Mouse (Mus musculus) embryonic facial prominence, embryonic 12.5 days (tissue): ENCODE results near the gene Zfp978. TPM values are rescaled to one million over a fixed set of nuclear protein-coding genes. Genes with fewer than 3 reads are reported as not detected.
A peak's percentile ranks its signal among the peaks of the same experiment; 100 is the strongest.
"Not testable (repeated sequence)": the region's sequence is repeated elsewhere in the genome, so short reads cannot be mapped to it uniquely, and the experiment has no call there.

Experiments
- ATAC-seq: fragments of 200-750 bp; cut with Nextera tagmentation; 2 replicates; pipeline ENCODE4 v1.8.0; 2017; ENCODE audit not compliant: insufficient number of reproducible peaks, insufficient read depth, low FRiP score, low TSS enrichment
- H3K27ac ChIP-seq: fragments of 300-500 bp; sonication (generic); 2 replicates; pipeline ENCODE4 v1.5.1; 2016; ENCODE audit warnings: mild to moderate bottlenecking
- H3K27me3 ChIP-seq: fragments of 300-500 bp; sonication (generic); 2 replicates; pipeline ENCODE4 v1.6.1; 2016; ENCODE audit warnings: mild to moderate bottlenecking, moderate library complexity
- H3K36me3 ChIP-seq: fragments of 300-500 bp; sonication (generic); 2 replicates; pipeline ENCODE4 v1.6.1; 2016; ENCODE audit warnings: mild to moderate bottlenecking
- H3K4me1 ChIP-seq: fragments of 300-500 bp; sonication (generic); 2 replicates; pipeline ENCODE4 v1.6.1; 2016
- H3K4me2 ChIP-seq: fragments of 300-500 bp; sonication (generic); replicated peaks from 2 replicates; pipeline ENCODE4 v1.6.1; 2016; ENCODE audit warnings: mild to moderate bottlenecking, moderate library complexity
- H3K4me3 ChIP-seq: fragments of 300-500 bp; sonication (generic); 2 replicates; pipeline ENCODE4 v1.5.1; 2016; ENCODE audit warnings: mild to moderate bottlenecking
- H3K9ac ChIP-seq: fragments of 300-500 bp; sonication (generic); 2 replicates; pipeline ENCODE4 v1.6.1; 2016; ENCODE audit warnings: mild to moderate bottlenecking, moderate library complexity
- H3K9me3 ChIP-seq: fragments of 300-500 bp; sonication (generic); 2 replicates; pipeline ENCODE4 v1.6.1; 2016; ENCODE audit warnings: mild to moderate bottlenecking, moderate library complexity
- WGBS: fragments of 180-500 bp; shearing (Covaris S2); methylation state at CpG from one replicate; pipeline ENCODE4 v1.1.7; 2016; 5-methylcytosine and 5-hydroxymethylcytosine counted together
- polyA plus RNA-seq: library from polyadenylated mRNA; unstranded; fragments of >200 nt; fragmentation: Nextera tagmentation; extraction: Ambion mirVana; gene quantifications from 2 replicates; pipeline ENCODE4 v1.2.1, GENCODE M21; 2016

Zfp978 gene
- polyA plus RNA-seq, 1 experiment from 2014 or later = not detected

GRCm38 (mm10) chr4:147419756-147420590 is 58.9 kb downstream of the Zfp978 start:
- not testable (repeated sequence) for H3K9ac ChIP-seq, H3K4me2 ChIP-seq, H3K36me3 ChIP-seq, H3K4me1 ChIP-seq, H3K27me3 ChIP-seq, H3K4me3 ChIP-seq, H3K27ac ChIP-seq, ATAC-seq
- WGBS = 79% methylated on average over 5 of the region's 5 CpGs
- H3K9me3 ChIP-seq = peaks cover 53% of the 10 kb centered on the region

GRCm38 (mm10) chr4:147420794-147421193 is 59.7 kb downstream of the Zfp978 start:
- Histone ChIP-seq H3K36me3 (no peaks in the 10 kb centered on the region), H3K27me3 (no peaks in the 10 kb centered on the region), H3K4me3 (no peak overlapping the region), H3K9ac (no peak overlapping the region), H3K27ac (no peak overlapping the region), H3K4me1 (no peaks in the 10 kb centered on the region), H3K4me2 (no peak overlapping the region), H3K9me3 (peaks cover 61% of the 10 kb centered on the region)
- no peak for ATAC-seq
- 67% methylated on average over 3 of the region's 3 CpGs for WGBS

- not testable (repeated sequence) for ATAC-seq, H3K27ac ChIP-seq, H3K36me3 ChIP-seq, H3K4me2 ChIP-seq, H3K4me1 ChIP-seq, H3K9ac ChIP-seq, H3K27me3 ChIP-seq, H3K4me3 ChIP-seq
- WGBS = 25% methylated on average over 1 of the region's 1 CpGs
- H3K9me3 ChIP-seq = peaks cover 58% of the 10 kb centered on the region
Observed at GRCm38 (mm10) chr4:147421316-147421715, 60.2 kb downstream of the Zfp978 start.

DNA sequence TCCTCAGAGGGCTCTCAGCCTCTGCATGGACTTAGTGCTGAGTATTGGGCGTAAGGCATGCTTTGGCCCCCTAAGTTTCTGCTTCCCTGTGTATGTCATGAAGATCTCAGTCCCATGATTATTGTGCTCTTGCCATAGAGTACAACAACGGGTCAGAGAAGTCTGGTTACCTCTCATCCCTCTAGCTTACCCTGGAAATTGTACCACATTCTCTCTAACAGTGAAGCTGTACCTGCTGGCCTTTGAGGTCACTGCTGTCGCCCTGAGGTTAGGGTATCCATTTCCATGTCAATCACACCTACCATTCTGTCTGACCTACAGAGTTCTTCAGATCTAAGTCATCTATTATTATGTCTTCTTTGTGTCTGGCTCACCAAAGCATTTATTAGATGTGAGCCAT is 62.0 kb downstream of the Zfp978 start:
- Histone ChIP-seq H3K4me2 (no peak overlapping the region), H3K4me1 (no peaks in the 10 kb centered on the region), H3K27ac (no peak overlapping the region), H3K27me3 (no peaks in the 10 kb centered on the region), H3K9ac (no peak overlapping the region), H3K9me3 (peaks cover 41% of the 10 kb centered on the region), H3K36me3 (no peaks in the 10 kb centered on the region), H3K4me3 (no peak overlapping the region)
- 51% methylated on average over 3 of the region's 3 CpGs for WGBS
- ATAC-seq = peak; percentile 12; the same call in 1 of the 2 replicates

DNA sequence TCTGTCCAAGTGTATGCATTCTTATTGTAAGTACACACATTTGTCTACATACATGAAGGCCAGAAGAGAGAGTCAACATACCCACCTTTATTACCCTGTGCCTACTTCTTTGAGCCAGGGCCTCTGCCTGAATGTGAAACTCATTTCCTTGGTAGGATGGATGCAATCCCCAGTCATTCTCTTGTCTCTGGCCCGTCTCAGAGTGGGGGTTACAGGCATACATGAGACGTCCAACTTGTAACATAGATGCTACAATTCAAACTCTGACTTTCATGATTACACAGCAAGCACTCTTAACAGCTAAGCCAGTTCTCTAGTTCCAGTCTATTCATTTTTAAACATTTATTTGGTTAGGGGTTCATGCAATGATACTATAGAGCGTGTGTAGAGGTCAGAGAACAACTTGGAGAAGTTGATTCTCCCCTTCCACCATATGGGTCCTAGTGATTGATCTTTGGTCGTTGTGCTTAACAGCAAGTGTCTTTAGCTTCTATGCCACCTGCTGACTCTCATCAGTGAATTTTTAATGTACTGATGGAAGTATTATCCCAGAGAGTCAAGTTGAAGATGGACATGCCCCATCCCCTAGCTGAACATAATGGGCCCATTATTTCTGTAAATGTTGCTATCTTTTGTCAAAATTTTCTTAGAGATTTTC is 62.7 kb downstream of the Zfp978 start:
- Histone ChIP-seq H3K36me3 (no peaks in the 10 kb centered on the region), H3K4me3 (no peak overlapping the region), H3K27me3 (no peaks in the 10 kb centered on the region), H3K9ac (no peak overlapping the region), H3K9me3 (peaks cover 41% of the 10 kb centered on the region), H3K4me1 (no peaks in the 10 kb centered on the region), H3K27ac (no peak overlapping the region), H3K4me2 (no peak overlapping the region)
- peak; percentile 18; the same call in 1 of the 2 replicates for ATAC-seq
- WGBS = 62% methylated on average over 4 of the region's 4 CpGs

DNA sequence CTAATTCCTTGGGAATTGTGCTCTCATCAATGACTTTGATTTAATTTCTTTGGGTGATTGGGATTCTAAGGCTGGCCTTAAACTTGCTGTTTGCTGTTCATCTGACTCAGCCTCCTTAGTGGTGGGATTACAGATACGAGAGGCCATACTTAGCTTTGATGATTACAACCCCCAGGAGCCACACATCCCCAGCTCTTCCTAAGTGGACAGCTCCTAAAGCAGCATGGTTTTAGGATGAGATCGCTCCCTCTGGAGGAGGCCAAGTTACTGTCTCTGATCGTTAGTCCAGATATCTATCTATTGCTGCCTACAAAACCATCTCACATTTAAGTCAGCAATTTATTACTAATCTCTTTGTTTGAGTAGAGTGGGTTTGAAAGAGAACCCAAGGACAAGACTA is 63.3 kb downstream of the Zfp978 start:
- H3K9ac ChIP-seq, H3K4me2 ChIP-seq, ATAC-seq, H3K27ac ChIP-seq, H3K4me3 ChIP-seq, H3K27me3 ChIP-seq, H3K36me3 ChIP-seq, H3K4me1 ChIP-seq: not testable (repeated sequence)
- H3K9me3 ChIP-seq = peaks cover 37% of the 10 kb centered on the region
- 52% methylated on average over 3 of the region's 3 CpGs for WGBS

DNA sequence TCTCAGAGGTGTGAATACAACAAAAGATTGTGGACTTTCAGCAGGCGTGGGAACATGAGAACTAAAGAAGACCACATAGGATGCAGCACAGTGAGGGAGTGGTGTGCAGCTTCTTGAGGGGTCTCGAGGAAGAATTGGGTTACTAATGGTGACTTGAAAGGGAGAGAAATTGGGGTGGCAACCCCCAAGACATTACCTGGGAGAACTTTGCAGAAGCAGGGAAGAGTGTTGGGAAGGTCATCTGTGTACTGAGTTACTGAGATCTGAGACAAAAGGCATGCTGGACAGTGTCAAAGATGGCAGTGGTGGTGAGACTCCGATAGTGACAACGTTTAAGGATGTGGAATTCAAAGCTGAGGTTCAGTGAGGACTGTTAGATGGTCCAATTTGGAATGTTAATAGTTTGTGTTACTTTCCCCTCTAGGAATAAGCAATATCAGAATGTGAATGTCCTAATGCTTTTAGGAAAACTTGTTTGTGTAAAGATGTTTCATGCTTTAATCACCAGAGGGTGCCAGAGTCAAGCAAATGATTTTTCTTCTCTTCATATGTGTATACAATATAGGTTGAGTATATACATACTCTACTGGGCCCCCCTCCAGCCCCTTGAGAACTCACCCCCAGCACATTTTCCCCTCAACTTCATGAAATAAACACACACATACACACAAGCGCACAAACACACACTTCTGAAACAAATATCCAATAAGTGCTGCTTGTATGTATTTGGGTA is 64.7 kb downstream of the Zfp978 start:
- 54% methylated on average over 5 of the region's 5 CpGs for WGBS
- H3K4me2 ChIP-seq, H3K4me3 ChIP-seq, H3K9ac ChIP-seq, H3K27me3 ChIP-seq, H3K27ac ChIP-seq, H3K36me3 ChIP-seq, H3K4me1 ChIP-seq: not testable (repeated sequence)
- peaks cover 32% of the 10 kb centered on the region for H3K9me3 ChIP-seq
- peak; percentile 9; the same call in 1 of the 2 replicates for ATAC-seq

DNA sequence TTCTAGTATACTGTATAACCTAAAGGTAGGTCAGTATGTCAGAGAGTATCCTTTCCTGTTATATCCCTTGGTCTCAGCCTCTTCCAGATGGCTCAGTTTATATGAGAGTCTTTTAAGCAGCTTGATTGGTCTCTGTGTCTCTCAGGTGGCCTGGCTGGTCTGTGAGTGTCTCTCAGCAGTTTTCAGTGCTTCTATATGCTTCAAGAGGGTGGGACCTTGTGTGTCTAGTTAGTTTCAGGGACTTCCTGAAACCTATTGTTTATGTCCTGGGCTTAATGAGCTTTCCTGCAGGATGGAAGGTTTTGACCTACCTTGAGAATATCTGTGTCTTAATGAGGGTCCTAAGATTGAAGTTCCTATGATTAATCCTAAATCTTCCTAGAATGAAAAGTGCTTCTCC is 69.5 kb downstream of the Zfp978 start:
- H3K27me3 ChIP-seq = no peaks in the 10 kb centered on the region
- H3K9me3 ChIP-seq = peaks cover 24% of the 10 kb centered on the region
- no peak for ATAC-seq
- no peak overlapping the region for H3K4me3 ChIP-seq
- no peak overlapping the region for H3K4me2 ChIP-seq
- no peak overlapping the region for H3K27ac ChIP-seq
- H3K9ac ChIP-seq = no peak overlapping the region
- no peaks in the 10 kb centered on the region for H3K36me3 ChIP-seq
- no peaks in the 10 kb centered on the region for H3K4me1 ChIP-seq

DNA sequence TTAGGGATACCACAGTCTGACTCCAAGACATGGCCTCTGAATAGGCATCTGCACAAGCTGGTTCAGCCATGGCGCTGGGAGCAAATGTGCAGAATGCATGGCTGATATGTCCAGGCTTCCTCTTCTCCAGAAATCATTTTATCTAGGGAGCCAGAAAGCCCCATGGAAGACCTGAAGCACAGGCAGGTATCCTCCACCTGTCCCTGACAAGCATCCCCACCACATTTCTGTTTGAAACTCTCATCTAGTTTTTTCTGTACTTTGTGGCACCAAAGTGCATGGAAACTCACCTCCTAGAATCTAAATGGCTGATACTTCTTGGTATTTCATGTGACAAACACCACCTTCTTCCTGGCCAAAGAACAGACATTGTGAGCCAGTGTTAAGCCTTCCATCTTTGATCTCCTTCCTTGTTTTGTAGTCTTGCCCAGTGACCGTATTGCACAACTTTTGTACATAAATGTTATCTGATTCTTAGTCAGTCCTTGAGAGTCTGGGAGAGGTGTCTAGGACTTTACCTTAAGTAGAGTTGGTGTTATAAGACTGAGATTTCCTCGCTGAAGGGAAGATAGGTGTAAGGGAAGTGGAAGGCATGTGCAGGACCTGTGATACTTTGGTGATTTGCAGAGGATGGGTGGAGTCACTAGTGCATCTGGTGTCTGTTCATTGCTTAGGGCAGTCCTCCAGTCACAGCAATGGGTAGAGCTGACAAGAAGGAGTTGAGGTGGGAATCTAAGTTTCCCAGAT is 70.8 kb downstream of the Zfp978 start:
- 69% methylated on average over 3 of the region's 3 CpGs for WGBS

GRCm38 (mm10) chr4:147432443-147432790 is 71.3 kb downstream of the Zfp978 start:
- no peaks in the 10 kb centered on the region for H3K36me3 ChIP-seq
- no peak overlapping the region for H3K4me2 ChIP-seq
- H3K27me3 ChIP-seq = no peaks in the 10 kb centered on the region
- no peak overlapping the region for H3K27ac ChIP-seq
- 93% methylated on average over 1 of the region's 1 CpGs for WGBS
- H3K4me1 ChIP-seq = no peaks in the 10 kb centered on the region
- peak; percentile 1; the same call in 1 of the 2 replicates for ATAC-seq
- H3K4me3 ChIP-seq = no peak overlapping the region
- H3K9ac ChIP-seq = no peak overlapping the region
- H3K9me3 ChIP-seq = peaks cover 28% of the 10 kb centered on the region

More for the DNA sequence above, 70.8 kb downstream of the Zfp978 start:
- H3K4me2 ChIP-seq, H3K36me3 ChIP-seq, H3K9ac ChIP-seq, H3K4me1 ChIP-seq, H3K27me3 ChIP-seq, H3K27ac ChIP-seq, H3K4me3 ChIP-seq: not testable (repeated sequence)
- H3K9me3 ChIP-seq = peaks cover 25% of the 10 kb centered on the region
- peak; percentile 48 for ATAC-seq

DNA sequence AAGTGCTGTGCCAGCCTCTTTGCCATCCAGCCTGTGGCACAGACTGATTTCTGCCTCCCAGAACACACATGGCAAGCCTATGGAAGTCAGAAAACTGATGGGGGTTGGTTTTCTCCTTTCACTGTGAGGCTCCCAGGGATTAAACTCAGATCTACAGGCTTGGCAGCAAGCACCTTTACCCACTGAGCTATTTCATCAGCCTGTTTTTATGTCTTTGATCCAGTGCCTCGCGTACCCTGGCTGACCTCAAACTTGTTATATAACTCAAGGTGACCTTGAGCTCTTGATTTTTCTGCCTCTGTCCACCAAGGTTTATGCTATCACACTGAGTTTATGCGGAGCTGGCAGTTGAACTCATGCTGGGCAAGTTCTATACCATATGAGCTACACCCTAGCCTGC is 71.9 kb downstream of the Zfp978 start:
- 0 out of 2 replicates have a peak, but pooled peaks have one; percentile 16 for ATAC-seq
- Histone ChIP-seq H3K4me2 (no peak overlapping the region), H3K4me1 (no peaks in the 10 kb centered on the region), H3K9ac (no peak overlapping the region), H3K27ac (no peak overlapping the region), H3K36me3 (no peaks in the 10 kb centered on the region), H3K27me3 (no peaks in the 10 kb centered on the region), H3K9me3 (peaks cover 28% of the 10 kb centered on the region), H3K4me3 (no peak overlapping the region)
- WGBS = 37% methylated on average over 3 of the region's 3 CpGs
